Mouse (Mus musculus) heart, embryonic 13.5 days (tissue): ENCODE results near the gene Ggct. TPM values are rescaled to one million over a fixed set of nuclear protein-coding genes. Genes with fewer than 3 reads are reported as not detected.
A peak's percentile ranks its signal among the peaks of the same experiment; 100 is the strongest.

Source experiments
- ATAC-seq: fragments of 200-750 bp; cut with Nextera tagmentation; 2 replicates; pipeline ENCODE4 v1.8.0; 2017; ENCODE audit warnings: moderate TSS enrichment; ENCODE audit not compliant: insufficient number of reproducible peaks, low FRiP score, low TSS enrichment; ENCODE audit errors: extremely low read depth
- H3K27ac ChIP-seq: fragments of 300-500 bp; sonication (generic); replicated peaks from 2 replicates; pipeline ENCODE4 v1.5.1; 2015; ENCODE audit warnings: moderate library complexity, mild to moderate bottlenecking, inconsistent platforms
- H3K27me3 ChIP-seq: fragments of 300-500 bp; sonication (generic); replicated peaks from 2 replicates; pipeline ENCODE4 v1.6.1; 2015; ENCODE audit warnings: mild to moderate bottlenecking, inconsistent platforms
- H3K36me3 ChIP-seq: fragments of 300-500 bp; sonication (generic); 2 replicates; pipeline ENCODE4 v1.6.1; 2015; ENCODE audit warnings: mild to moderate bottlenecking, inconsistent platforms
- H3K4me1 ChIP-seq: fragments of 300-500 bp; sonication (generic); 2 replicates; pipeline ENCODE4 v1.6.1; 2015; ENCODE audit warnings: inconsistent platforms
- H3K4me2 ChIP-seq: fragments of 300-500 bp; sonication (generic); 2 replicates; pipeline ENCODE4 v1.6.1; 2015; ENCODE audit warnings: inconsistent platforms, mild to moderate bottlenecking, moderate library complexity
- H3K4me3 ChIP-seq: fragments of 300-500 bp; sonication (generic); 2 replicates; pipeline ENCODE4 v1.5.1; 2015; ENCODE audit warnings: moderate library complexity, mild to moderate bottlenecking, inconsistent platforms
- H3K9ac ChIP-seq: fragments of 300-500 bp; sonication (generic); 2 replicates; pipeline ENCODE4 v1.6.1; 2015; ENCODE audit warnings: inconsistent platforms, mild to moderate bottlenecking, moderate library complexity
- H3K9me3 ChIP-seq: fragments of 300-500 bp; sonication (generic); 2 replicates; pipeline ENCODE4 v1.6.1; 2016; ENCODE audit warnings: inconsistent platforms
- WGBS: fragments of 180-500 bp; shearing (Covaris S2); methylation state at CpG from one replicate; pipeline ENCODE4 v1.1.7; 2015; ENCODE audit warnings: mixed read lengths; 5-methylcytosine and 5-hydroxymethylcytosine counted together
- polyA plus RNA-seq: library from polyadenylated mRNA; unstranded; fragments of >200 nt; fragmentation: Nextera tagmentation; extraction: Ambion mirVana; gene quantifications from 2 replicates; pipeline ENCODE4 v1.2.1, GENCODE M21; 2015

Ggct gene
- polyA plus RNA-seq, 1 experiment from 2014 or later = 6.3 TPM

- WGBS = 3% methylated on average over 7 of the region's 7 CpGs
- peak overlapping the region; percentile 68 for H3K4me3 ChIP-seq
- H3K9ac ChIP-seq = peak overlapping the region; percentile 83
- H3K27me3 ChIP-seq = no peaks in the 10 kb centered on the region; the same call in 1 of the 2 replicates
- peak overlapping the region; percentile 65 for H3K27ac ChIP-seq
- H3K4me2 ChIP-seq = peak overlapping the region; percentile 99
- no peak for ATAC-seq
- H3K36me3 ChIP-seq = no peaks in the 10 kb centered on the region
- H3K4me1 ChIP-seq = peaks cover 18% of the 10 kb centered on the region
- H3K9me3 ChIP-seq = no peaks in the 10 kb centered on the region
These were observed 609 bp downstream of the Ggct start for GRCm38 (mm10) chr6:54992141-54992540.

GRCm38 (mm10) chr6:54991189-54991588 lies 1.6 kb downstream of the Ggct start:
- Histone ChIP-seq H3K27me3 (no peaks in the 10 kb centered on the region; the same call in 1 of the 2 replicates), H3K4me1 (peaks cover 18% of the 10 kb centered on the region), H3K27ac (no peak overlapping the region), H3K9me3 (no peaks in the 10 kb centered on the region), H3K36me3 (no peaks in the 10 kb centered on the region), H3K4me2 (peak overlapping the region; percentile 99; the same call in 1 of the 2 replicates), H3K4me3 (no peak overlapping the region), H3K9ac (no peak overlapping the region)
- ATAC-seq = no peak
- 63% methylated on average over 2 of the region's 2 CpGs for WGBS

DNA sequence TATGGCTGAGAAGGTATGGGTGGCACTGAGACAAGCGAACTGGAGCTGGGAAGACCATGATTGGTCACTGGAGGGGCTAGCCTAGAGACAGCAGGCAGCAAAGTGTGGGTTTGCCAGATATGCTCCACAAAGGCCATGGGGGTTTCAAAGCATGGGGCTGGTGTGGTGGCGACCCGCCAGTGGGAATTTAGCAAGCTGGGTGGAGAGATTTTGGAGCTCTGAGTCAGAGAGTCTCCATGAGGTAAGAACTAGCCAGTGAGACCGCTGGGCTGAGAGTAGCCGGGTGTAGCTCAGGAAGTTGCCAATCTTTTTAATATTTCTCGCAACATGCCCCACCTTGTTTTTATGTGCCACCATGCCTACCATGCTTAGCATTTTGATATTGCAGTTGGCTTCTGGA lies 4.6 kb downstream of the Ggct start:
- 92% methylated on average over 6 of the region's 6 CpGs for WGBS
- ATAC-seq = no peak
- Histone ChIP-seq H3K36me3 (no peaks in the 10 kb centered on the region), H3K9me3 (no peaks in the 10 kb centered on the region), H3K4me3 (no peak overlapping the region), H3K27ac (no peak overlapping the region), H3K4me1 (peaks cover 16% of the 10 kb centered on the region), H3K4me2 (no peak overlapping the region), H3K9ac (no peak overlapping the region), H3K27me3 (no peaks in the 10 kb centered on the region; the same call in 1 of the 2 replicates)

- no peak overlapping the region for H3K27ac ChIP-seq
- WGBS = 86% methylated on average over 8 of the region's 8 CpGs
- ATAC-seq = no peak
These were observed 8.7 kb downstream of the Ggct start for GRCm38 (mm10) chr6:54984096-54984495.

DNA sequence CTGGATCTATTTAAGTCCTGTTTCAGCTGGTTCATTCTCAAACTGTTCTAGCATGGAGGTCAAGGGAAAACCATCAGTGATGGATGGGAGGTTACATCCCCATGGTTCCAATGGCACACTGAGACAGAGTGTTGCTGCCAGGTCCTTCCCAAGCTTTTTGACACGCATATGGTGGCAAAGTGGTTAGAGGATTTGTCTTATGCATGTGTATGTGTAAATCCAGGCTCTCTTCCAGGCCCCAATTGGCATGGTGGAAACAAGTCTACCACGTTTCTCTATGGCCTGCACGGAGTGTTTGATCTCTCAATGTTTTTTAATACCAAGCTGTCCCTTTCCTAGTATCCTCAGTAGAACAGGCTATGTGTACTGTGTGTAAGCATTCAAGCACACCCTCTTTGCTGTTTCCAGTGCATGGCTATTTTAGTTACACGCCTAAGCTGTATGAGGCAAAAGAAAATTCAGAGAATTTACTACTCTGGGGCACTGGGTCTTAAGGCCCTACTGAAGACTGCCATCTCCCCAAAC lies 9.2 kb downstream of the Ggct start:
- Histone ChIP-seq H3K4me3 (no peak overlapping the region), H3K4me2 (no peak overlapping the region), H3K9ac (no peak overlapping the region), H3K9me3 (no peaks in the 10 kb centered on the region), H3K36me3 (no peaks in the 10 kb centered on the region), H3K27ac (no peak overlapping the region), H3K27me3 (no peaks in the 10 kb centered on the region), H3K4me1 (no peaks in the 10 kb centered on the region)
- 86% methylated on average over 4 of the region's 4 CpGs for WGBS
- no peak for ATAC-seq

More at GRCm38 (mm10) chr6:54984096-54984495, 8.7 kb downstream of the Ggct start:
- H3K9ac ChIP-seq = no peak overlapping the region
- no peak overlapping the region for H3K4me2 ChIP-seq
- no peak overlapping the region for H3K4me3 ChIP-seq
- H3K4me1 ChIP-seq = no peaks in the 10 kb centered on the region
- no peaks in the 10 kb centered on the region for H3K9me3 ChIP-seq
- no peaks in the 10 kb centered on the region for H3K36me3 ChIP-seq
- no peaks in the 10 kb centered on the region for H3K27me3 ChIP-seq

DNA sequence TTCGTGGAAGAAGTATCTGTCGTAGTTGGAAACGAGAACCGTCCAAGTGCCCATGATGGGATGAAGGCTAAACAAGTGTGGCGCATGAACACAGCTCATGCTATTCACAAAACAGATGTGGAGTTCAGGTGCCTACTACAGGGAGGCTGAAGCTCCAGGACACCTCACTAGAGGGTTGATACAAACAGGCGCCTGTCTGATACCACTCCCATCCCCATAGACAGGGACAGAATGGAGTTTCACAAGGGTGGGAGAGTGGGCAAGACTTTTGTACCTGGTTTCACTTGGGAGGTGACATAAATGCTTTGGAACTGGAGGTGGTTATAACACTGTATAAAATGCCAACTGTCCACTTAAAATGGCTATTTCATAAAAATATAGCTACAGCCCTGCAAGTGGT lies 13.3 kb downstream of the Ggct start:
- H3K4me2 ChIP-seq = no peak overlapping the region
- no peak overlapping the region for H3K27ac ChIP-seq
- H3K9ac ChIP-seq = no peak overlapping the region
- H3K27me3 ChIP-seq = no peaks in the 10 kb centered on the region
- H3K36me3 ChIP-seq = no peaks in the 10 kb centered on the region
- 90% methylated on average over 6 of the region's 6 CpGs for WGBS
- no peak overlapping the region for H3K4me3 ChIP-seq
- no peaks in the 10 kb centered on the region for H3K4me1 ChIP-seq
- ATAC-seq = no peak
- H3K9me3 ChIP-seq = no peaks in the 10 kb centered on the region

DNA sequence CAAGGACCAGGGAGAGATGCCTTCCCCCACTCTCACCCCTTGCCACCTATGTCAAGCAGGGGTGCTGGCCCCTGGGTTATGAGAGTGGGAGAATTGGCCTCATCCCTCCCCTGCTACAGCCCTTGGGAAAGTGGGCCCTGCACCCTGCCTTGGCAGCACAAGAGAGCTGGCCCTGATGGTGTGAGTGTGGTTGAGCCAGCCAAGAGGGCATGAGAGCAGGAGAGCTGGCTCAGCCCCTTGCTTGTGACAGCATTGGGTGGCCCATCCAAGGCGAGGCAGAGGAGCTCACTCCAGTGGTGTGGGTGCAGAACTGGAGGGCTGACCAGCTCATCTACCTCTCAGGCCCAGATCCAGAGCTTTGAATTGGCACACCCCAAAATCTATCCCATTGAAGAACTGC lies 17.1 kb downstream of the Ggct start:
- Histone ChIP-seq H3K4me1 (peaks cover 15% of the 10 kb centered on the region), H3K27ac (no peak overlapping the region), H3K9me3 (no peaks in the 10 kb centered on the region), H3K27me3 (peaks cover 13% of the 10 kb centered on the region), H3K9ac (no peak overlapping the region), H3K4me2 (no peak overlapping the region), H3K4me3 (no peak overlapping the region), H3K36me3 (no peaks in the 10 kb centered on the region)
- 68% methylated on average over 1 of the region's 1 CpGs for WGBS
- no peak for ATAC-seq

GRCm38 (mm10) chr6:54974501-54974900 lies 18.2 kb downstream of the Ggct start:
- Histone ChIP-seq H3K4me3 (no peak overlapping the region), H3K27me3 (peaks cover 18% of the 10 kb centered on the region), H3K4me1 (peaks cover 19% of the 10 kb centered on the region), H3K36me3 (no peaks in the 10 kb centered on the region), H3K9ac (no peak overlapping the region), H3K9me3 (no peaks in the 10 kb centered on the region), H3K27ac (no peak overlapping the region), H3K4me2 (no peak overlapping the region)
- no peak; the same call in 1 of the 2 replicates for ATAC-seq
- 58% methylated on average over 5 of the region's 5 CpGs for WGBS

DNA sequence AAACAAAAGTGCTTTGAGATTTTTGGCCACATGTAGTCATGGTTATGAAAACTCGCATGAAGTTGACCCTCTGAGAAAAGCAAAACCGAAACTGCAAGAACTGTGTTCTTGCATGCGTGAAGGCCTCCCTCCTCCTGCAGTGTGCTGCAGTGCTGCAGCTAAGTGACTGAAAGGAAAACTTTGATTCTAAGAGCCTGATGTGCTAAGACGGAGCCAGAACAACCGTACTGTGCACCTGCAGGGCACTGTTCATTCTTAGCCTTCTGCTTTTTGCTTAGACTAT lies 19.9 kb downstream of the Ggct start:
- no peak overlapping the region for H3K27ac ChIP-seq
- H3K4me2 ChIP-seq = peak overlapping the region; percentile 83
- peaks cover 28% of the 10 kb centered on the region for H3K27me3 ChIP-seq
- peaks cover 19% of the 10 kb centered on the region for H3K4me1 ChIP-seq
- 18% methylated on average over 5 of the region's 5 CpGs for WGBS
- H3K9me3 ChIP-seq = no peaks in the 10 kb centered on the region
- no peak for ATAC-seq
- no peaks in the 10 kb centered on the region for H3K36me3 ChIP-seq
- H3K4me3 ChIP-seq = peak overlapping the region; percentile 65
- peak overlapping the region; percentile 84 for H3K9ac ChIP-seq

DNA sequence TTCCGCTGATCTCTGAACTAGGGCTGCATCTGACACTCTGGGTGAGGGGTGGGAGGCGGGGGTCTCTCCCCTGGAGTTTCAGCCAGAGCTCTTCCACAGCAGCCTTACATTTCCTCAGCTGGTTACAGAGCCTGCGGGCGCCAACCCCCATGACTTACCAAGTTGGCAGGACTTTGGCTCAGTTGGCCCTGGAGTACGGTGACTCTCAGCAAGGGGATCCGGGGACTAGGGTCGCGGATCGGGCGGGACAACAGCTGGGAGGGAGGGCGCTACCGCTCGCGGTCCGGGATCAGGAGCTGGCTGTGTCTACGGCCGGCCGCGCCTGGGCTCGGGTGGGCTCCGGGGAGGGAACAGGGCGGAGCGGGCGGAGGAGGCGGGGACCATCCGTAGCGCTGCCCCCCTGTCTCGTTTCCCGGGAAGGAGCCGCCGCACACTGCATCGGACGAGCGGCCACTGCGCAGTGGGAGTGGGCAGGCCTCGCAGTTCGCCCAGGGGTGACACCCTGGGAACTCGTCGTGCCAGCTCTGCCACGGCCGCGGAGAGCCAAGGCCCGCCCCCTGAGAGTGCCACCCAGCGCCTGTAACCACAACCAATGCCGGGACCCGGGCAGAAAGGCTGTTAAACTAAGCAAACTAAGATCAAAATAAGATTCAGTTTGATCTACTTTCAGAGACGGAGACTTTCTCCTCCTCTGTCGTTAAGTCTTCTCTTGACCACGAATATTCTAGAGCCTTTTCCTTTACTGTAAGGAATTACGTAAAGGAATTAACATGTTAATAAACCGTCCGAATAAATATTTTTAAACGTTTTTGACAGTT lies 20.4 kb downstream of the Ggct start, which contains the start of gene Nod1:
TSS of gene Nod1 (minus strand) at position 502 of the 818 bp plus-strand sequence.
- peak within 1 kb of the TSS; percentile 84 for H3K9ac ChIP-seq
- peak within 1 kb of the TSS; percentile 60 for H3K27ac ChIP-seq
- no peaks in the 10 kb centered on the region for H3K9me3 ChIP-seq
- ATAC-seq = peak; percentile 70; the same call in 1 of the 2 replicates
- 2% methylated on average over 53 of the region's 53 CpGs for WGBS
- H3K27me3 ChIP-seq = peaks cover 33% of the 10 kb centered on the region
- peak within 1 kb of the TSS; percentile 65 for H3K4me3 ChIP-seq
- H3K36me3 ChIP-seq = no peaks in the 10 kb centered on the region
- H3K4me2 ChIP-seq = peak within 1 kb of the TSS; percentile 83
- peaks cover 22% of the 10 kb centered on the region for H3K4me1 ChIP-seq

DNA sequence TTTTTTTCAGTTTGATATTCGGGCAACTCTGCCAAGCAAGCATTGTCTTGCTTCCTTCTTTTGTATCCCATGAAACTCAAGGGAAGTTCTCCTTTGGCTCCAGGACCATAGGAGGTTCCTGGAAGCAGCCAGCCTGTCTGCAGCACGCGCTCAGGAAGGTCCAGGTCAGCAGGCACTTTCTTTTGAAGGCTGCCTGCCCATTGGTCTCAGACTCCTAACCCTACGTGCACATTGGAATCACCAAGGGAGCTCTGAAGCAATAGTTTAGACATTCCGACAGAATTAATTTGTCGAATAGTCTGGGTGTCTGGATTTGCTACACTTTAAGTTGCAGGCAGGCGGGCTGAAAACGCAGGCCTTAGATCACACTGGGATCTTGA lies 21.0 kb downstream of the Ggct start:
- no peak for ATAC-seq
- WGBS = 26% methylated on average over 8 of the region's 8 CpGs
- peaks cover 39% of the 10 kb centered on the region for H3K27me3 ChIP-seq
- peak overlapping the region; percentile 83 for H3K4me2 ChIP-seq
- peak overlapping the region; percentile 65 for H3K4me3 ChIP-seq
- H3K4me1 ChIP-seq = peaks cover 22% of the 10 kb centered on the region
- H3K9ac ChIP-seq = peak overlapping the region; percentile 84
- no peaks in the 10 kb centered on the region for H3K36me3 ChIP-seq
- H3K27ac ChIP-seq = peak overlapping the region; percentile 60
- H3K9me3 ChIP-seq = no peaks in the 10 kb centered on the region

DNA sequence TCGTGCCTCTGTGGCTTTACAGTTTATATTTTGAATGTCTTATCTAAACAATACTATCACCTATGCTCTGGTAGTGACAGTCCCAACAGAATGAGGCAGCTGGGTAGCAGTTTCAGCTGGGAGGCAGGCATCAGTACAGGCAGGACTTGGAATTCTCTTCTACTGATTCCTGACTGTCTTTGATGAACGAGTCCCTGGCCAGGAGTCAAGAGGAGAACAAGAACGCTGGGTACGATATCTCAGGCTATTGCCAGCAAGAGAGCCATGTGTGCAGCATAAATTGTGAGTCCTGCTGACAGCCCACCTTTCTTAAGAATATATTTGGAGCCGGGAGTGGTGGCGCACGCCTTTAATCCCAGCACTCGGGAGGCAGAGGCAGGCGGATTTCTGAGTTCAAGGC lies 22.2 kb downstream of the Ggct start:
- no peaks in the 10 kb centered on the region for H3K9me3 ChIP-seq
- WGBS = 50% methylated on average over 9 of the region's 9 CpGs

More for the DNA sequence above, 22.2 kb downstream of the Ggct start:
- Histone ChIP-seq H3K27me3 (peaks cover 39% of the 10 kb centered on the region), H3K4me2 (0 out of 2 replicates have a peak overlapping the region, but pooled peaks have one; percentile 1), H3K27ac (no peak overlapping the region), H3K9ac (no peak overlapping the region), H3K4me1 (peaks cover 22% of the 10 kb centered on the region), H3K36me3 (no peaks in the 10 kb centered on the region), H3K4me3 (no peak overlapping the region)
- ATAC-seq = no peak
